Mouse (Mus musculus) frontal cortex, postnatal 14 days (tissue): ENCODE data around the gene Uspl1.
"Not testable (repeated sequence)": the region's sequence is repeated elsewhere in the genome, so short reads cannot be mapped to it uniquely, and the experiment has no call there.

ENCODE experiments used
- DNase-seq, 2 experiments: peaks; one replicate each; pipeline ENCODE4 v3.0.0; 2022; ENCODE audit warnings: low spot score in 2 of 2

Gene Uspl1

DNA sequence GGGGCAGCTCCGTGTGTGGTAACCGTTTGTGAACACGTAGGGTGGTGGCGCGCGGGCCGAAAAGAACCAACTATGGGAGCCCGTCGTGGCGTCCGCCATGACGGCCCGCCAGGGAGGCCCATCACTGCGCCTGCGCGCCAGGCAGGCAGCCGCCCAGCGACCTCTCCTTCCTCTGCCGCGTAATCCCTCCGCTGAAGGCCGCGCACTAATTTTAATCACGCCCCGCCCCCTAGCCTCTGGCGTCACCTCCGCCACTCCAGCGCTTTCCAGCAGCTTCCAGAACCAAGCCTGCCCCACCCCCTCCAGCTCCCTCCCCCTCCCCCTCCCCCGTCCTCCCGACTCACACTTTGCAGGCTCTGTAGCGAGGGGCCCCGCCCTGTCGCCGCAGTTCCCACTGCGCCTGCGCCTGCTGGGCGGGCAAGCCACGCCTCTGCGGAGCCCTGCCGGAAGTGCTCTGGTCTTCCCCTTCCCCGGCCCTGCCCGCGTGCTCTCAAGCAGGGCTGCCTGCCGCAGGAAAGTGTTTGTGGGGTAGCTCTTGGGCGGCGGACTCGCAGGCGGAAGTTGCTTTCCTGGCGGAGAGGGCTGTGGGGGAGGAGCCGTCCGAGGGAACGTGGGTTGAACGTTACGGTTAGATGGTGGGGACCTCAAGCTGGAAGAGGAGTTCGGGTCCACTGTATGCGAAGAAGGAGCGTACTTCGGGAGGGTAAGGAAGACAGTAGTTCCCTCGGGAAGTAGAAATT is at the start of gene Uspl1, which contains the start of gene Hmgb1:
TSS of gene Uspl1 (plus strand) at position 247 of the 740 bp plus-strand sequence.
TSS of gene Hmgb1 (minus strand) at position 386 of the 740 bp plus-strand sequence.
- DNase-seq = peak; percentile 98 to 99

DNA sequence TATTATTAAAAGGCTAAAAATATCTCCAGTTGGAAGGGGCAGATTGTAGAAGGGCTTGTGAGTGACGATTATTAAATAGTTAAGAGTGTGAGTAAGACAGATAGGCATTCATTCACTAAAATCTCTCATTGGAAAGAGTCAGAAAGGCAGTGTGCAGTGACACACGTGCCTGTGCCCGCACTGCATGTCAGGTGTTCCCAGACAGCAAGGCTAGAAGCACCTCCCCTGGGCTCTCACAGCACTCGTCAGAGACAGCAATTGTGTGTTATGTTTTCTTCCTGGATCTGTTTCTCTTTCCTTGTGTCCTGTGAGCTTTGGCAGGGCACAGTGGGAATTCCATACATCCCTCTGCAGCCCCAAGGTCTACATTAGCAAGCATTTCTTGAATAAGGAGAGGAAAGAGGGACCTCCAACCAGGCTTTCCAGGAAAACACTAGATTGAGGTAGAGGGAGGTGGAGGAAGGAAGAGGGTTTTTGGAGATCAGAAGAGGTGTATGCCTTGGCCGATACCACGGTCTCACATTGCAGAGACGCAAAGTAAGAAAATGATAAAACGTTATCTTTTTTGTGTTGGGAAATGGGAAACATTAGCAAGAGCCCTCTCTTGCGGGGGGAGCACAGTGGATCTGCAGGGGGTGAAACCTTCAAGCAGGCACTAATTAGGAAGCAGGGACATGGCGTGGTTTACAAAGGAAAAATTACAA is 49.2 kb upstream of the Uspl1 start:
- no peak for DNase-seq

DNA sequence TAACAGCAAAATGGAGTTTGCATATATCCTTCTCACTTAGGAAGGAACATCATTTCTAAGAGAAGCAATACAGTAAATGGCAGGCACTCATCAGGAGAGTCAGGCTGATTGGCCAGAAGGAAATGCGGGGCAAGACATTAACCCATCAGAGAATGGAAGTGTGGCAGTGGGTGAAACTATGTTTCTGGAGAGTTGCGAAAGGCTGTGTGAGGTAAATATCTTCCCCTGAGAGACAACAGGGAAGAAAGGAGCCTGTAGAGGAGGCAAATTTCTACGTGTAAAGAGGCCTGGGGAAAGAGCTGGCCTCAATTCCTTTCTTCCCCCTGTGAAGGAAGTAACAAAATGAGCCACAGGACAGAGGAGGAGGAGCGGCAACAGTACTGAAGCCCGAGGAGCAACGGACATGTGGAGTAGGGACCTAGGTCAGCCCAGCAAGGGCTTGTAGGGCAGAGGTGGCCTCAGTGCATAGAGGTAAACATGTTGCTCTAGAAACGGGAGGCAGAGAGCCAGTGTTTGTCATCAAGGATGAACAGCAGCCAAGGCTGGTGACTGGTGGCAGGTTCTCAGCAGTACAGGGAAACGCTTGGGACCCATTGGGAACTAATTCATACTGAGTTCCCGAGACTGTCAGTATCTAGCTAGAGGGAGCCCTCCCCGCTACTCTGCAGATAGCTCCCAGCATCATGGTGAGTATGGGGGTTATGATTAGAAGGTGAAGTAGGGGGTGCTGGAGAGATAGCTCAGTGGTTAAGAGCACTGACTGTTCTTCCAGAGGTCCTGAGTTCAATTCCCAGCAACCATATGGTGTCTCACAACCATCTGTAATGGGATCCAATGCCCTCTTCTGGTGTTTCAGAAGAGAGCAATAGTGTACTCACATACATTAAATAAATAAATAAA is 48.4 kb upstream of the Uspl1 start:
- DNase-seq = no peak

DNA sequence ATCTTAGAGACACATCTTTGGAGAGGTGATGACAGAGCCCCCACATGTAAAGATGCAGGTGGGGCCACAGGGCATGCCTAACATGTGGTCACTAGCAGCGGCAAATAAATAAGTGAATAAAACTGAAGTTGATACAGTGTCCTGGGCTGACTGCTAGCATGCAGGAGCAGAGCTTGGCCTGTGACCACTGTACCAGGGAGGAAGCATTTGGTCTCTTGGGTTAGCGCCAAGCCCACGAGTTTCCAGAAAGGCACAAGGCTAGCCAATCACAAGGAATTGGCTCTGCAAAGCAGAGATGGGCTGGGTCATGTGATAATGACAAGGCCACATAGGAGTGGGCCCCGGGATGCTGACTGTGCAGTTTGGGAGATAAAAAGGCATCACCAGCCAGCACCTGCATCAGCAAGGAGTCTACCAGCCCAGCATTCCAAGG is 47.2 kb upstream of the Uspl1 start:
- no peak for DNase-seq

DNA sequence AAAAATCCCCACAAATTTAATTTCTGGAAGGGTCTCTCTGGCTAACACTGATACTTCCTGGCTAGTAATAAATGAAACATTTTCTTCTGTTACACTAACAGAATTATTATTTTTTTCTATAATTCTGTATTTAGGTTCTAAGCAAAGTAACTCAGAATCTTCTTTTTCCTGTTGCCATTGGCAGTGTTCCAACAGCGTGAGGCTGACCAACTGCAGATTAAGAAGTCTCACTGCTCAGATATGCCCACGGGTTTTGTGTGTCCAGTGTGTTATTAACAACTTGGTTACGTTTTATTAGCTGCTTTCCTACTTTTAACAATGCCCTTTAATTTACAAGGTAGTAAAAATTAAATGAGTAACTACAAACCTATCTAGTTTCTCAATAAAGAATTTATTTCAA is 46.7 kb upstream of the Uspl1 start:
- DNase-seq = no peak

DNA sequence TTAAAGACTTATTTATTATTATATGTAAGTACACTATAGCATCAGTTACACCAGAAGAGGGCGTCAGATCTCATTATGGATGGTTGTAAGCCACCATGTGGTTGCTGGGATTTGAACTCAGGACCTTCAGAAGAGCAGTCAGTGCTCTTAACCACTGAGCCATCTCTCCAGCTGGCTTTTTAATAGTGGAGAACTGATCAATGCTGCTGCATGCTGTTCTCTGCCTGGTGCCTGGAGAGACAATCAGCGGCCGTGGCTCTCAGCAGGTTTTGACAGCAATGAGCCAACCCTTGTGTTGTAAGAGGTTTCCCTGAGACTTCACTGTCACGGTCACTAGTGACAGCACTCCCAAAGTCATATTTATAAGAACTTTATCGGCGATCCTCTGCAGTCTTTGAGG is 46.1 kb upstream of the Uspl1 start:
- DNase-seq = not testable (repeated sequence)

DNA sequence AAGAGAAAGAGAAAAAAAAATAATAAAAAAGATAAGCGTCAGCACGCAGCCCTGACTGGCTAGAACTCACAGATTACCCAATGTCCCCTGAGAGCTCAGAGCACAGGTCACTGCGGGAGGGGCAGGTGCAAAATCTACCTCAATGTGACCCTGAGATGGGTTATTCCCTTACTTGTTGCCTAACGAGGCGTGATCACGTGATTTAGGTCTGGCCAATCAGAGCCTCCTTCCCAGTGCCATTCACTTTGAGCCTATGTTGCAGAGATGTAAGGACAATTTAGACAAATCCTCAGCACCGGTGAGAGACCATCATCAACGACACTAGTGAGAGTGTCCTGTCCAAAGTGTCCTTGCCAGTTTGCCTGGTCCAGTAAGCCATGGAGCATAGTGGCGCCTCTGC is 43.8 kb upstream of the Uspl1 start:
- DNase-seq = no peak

DNA sequence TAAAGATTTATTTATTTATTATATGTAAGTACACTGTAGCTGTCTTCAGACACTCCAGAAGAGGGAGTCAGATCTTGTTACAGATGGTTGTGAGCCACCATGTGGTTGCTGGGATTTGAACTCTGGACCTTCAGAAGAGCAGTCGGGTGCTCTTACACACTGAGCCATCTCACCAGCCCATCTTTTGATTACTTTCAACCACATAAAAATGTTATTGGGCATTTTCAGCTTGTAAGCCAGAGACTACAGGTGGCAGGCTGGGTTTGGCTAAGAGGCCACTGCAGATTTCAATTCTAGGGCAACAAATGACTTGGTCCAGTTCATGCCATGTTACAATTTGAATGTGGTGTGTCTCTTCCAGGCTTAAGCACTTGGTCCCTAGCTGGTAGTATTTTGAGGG is 43.0 kb upstream of the Uspl1 start:
- DNase-seq = not testable (repeated sequence)

DNA sequence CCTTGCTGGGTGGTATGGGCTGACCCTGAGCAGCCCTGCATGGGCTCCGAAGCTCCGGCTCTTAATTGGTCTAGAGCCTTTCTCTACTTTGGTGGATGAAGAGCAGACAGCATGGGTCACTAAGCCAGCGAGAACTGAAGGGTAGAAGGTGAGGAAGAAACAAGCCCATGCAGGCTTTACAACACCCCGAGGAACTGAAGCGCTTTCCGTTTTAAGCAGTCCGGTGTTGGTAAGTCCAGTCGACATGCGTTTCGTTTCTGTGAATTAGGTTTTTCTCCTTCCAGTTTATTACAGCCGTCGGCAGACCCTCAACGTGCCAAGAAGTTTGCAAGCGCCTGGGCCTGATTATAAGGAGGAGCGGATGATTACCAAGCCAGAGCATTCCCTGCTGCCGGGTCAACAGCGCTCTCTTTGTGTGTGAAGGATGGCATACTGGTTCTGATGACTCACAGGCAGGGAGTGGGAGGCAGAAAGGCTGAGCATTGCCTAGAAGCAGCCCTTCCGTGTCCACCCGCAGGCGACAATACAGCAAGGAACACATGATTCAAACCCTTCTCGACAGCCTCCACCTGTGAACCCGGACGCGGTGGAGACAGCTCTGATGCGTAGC is 40.3 kb upstream of the Uspl1 start:
- peak in 1 of 2 experiments; percentile 35 for DNase-seq

DNA sequence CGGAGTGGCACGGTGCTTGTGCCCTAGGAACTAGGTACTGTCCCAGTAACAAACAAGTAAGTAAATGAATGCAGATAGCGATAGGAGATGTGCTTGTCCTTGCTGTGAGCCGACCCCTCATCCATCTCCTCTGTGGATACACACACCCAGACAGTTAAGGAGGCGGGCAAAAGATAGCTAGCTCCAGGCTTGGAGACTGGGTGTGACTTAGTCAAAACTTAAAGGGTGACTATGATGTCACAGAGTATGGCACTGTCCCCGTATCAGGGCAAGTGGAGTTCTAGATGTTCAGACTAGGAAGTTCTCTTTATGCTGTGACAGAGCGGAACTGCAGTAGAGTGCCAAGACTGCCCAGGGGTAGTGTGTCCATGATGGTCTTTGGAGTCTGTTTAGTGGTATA is 37.5 kb upstream of the Uspl1 start:
- DNase-seq = no peak

DNA sequence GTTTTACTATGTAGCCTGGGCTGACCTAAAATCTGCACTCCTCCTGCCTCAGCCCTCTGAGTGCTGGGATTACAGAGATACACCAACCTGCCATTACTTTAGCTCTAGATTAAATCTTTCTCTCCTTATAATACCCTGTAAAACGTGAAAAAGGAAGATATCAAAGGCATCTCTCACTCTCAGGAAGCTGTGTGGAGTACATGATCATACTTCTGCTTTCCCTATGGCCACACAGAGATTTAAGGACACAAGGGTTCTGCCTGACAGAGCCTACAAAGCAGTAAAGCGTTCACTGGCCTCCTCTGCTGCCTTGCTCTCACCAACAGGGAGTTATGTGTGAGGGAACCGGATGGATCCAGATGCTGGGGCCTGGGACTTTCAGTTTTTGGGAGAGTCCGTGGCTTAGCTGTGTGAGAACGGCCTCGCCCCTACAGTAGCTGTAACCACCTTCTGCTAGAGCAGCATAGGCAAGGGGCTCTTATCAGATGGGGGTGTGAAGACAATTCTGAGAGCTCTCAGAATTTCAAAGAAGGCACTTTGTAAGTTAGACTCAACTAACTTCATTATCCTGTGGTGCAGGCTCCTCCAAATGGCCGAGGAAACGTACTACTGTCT is 36.7 kb upstream of the Uspl1 start:
- no peak for DNase-seq

DNA sequence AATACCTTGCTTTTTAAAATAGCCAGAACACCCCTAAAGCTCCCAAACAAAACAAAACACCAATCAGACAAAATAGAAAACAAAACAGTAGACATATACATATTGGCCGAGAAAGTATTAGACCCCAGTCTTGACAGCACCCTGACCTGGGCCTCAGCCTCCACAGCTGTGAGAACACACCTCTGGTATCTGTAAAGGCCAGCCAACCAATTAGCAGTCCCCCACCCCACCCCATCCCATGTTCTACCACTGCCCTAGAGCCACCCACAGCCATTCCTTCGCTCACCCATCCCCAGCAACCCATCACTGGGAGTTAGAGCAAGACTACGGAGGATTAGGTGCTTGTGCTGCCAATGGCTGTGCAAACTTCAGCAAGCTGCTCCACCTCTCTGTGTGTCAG is 33.3 kb upstream of the Uspl1 start:
- no peak for DNase-seq

DNA sequence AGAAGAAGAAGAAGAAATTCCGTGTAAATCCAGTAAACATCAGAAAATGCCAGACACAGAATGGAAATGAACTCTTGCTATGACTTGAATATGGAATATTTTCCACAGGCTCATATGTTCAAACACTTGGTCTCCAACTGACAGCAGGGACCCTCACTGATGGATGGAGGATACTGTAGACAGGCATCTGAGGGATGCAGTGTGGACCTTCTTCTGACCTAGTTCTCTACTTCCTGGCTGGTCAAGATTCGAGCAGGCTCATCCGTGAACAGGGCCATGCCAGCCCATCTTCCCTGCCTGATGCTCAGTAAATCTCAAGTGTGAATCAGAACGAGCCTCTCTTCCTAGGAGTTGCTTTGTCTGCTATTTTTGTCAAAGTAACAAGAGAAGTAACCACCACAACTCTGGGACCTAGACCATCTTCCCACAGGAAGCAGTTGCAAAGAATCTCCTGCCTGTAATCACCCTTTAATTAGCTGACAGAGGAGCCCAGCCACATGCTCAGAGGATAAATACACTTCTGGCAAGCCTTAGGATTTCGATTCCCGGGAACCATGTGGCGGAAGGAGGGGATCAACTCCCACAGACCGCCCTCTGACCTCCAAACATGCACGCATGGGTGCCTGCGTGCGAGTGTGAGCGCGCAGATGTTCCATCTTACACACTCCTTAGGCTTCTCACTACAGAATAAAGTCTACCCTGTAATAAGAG is 31.9 kb upstream of the Uspl1 start:
- DNase-seq = no peak

DNA sequence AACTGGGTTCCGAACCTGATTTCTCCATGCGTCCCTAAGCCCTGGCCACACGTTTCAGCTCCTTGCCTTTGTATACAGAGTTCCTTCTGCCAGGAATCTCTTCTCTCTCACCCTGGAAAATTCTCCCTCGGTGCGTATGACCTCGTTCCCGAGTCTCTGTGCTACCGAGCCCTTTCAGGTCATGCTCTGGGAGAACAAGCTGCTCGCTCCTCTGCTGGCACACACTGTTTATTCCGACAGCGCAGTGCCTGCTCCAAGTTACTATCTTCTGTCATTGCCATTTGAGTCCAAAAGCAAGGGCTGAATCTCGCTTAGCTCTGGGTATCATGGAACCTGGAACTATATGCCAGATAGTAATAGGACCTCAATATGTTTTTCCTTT is 31.4 kb upstream of the Uspl1 start:
- no peak for DNase-seq

DNA sequence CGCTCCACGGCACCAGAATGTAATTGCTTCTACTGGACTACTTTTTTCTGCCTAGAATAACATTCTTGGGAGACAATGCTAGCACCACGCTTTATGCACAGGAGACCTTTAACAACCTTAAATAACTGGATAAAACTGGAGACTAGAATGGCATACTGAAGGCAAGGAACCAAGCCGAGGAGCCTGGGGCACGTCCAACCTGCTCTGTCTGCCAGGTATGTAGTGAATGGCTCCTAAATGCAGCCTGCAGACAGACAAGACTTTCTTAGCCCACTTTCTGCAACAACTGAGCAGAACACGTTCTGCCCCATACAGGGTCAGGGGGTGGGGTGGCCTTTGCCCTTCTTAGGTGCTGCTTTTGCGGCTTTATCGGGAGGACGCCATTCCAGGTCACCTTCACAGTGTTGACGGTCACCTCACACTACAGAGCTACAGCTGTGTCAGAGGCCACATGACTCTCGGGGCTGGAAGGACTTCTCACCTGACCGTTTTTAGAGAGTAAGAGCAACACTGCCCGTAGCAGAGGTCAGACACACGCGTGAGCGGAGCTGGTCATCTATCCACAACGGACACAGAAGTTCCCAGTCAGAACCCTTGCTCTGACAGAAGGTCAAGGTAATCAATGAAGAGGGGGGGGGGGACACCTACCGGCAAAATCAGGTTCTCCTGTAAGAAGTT is 27.1 kb upstream of the Uspl1 start:
- no peak for DNase-seq

DNA sequence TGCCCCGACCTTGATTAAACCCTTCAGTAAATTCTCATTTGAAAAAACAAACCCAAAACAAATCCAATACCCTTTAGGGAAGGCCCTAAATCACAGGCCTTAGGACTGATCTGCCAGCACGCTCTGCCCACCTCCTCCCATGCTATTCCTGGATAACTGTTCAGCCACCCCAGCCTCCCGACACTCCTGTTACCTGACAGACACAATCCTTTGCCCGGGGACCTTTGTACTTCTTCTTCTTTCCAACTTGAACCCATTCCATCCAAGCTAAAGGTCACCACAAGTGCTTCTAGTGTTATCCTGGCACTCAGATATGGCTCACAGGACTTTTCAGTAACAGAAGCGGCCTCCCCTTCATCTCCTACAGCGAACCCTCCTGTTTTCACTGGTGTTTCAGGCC is 25.1 kb upstream of the Uspl1 start:
- DNase-seq = no peak

DNA sequence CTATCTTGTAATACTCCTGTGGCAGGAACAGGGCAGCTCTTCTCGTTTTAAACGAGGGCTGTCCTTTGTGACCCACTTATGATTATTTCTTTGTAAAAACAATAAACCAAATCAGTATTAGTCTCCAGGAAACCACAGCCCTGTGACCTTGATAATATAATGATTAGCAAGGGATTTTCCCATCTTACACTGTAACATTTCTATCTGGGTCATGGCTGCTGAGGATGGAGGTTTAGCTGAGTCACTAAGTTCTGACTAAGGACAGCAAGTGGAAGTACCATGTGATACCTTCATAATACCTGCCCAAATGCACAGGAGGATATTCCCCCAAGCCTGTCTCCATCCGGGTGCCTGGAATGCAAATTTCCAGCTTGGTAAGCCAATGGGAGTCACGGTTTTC is 23.7 kb upstream of the Uspl1 start:
- no peak for DNase-seq

DNA sequence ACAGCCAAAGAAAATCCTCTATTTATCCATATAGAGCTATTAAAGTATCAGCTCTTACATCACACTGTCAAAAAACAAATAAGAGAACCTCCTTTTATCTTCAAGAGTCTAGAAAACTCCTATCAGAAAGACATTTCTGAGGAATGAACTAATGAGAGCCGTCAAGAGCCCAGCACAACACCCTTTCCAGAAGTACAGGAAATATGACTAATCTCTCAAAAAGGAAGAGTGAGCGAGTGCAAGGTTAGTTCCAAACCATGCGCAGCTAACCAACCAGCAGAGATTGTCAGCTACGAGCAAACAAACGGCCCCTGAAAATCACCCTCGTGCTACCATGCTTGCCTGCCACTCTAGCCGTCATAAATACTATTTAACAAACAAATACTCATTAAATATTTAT is 21.3 kb upstream of the Uspl1 start:
- no peak for DNase-seq

DNA sequence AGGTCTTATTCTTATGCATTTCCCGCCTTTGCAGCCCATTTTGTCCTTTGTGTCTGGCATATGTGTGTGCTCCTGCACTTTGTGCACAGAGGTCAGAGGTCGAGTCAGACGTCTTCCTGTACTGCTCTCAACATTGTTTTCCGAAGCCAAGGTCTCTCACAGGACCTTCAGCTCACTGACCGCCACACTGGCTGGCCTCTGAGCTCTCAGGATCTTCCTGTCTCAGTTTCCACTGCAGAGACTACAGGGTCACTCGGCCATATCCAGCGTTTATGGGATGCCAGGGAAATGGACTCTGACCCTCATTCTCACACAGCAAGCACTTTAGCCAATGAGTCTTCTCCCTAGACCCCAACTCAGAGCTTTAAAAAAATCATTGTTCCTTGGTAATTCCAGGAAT is 19.3 kb upstream of the Uspl1 start:
- no peak for DNase-seq

DNA sequence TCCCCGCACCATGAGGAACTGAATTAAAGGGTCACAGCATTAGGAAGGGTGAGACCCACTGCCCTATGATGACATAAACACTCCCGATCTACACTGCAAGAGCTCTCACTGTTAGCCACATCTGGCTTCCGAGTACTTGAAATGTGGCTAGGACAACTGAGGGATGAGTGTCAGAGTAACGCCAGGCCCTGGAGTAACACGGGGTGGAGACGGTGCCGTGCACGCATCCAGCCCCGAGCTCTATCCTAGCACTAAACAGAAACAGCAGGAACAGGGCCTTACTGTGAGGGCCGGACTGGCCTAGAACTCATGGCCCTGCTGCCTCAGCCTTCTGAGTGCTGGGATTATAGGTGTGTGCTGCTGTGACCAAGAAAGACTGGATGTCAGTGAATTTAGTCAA is 18.1 kb upstream of the Uspl1 start:
- no peak for DNase-seq
